Mouse (Mus musculus) ES-E14 (cell line): ENCODE measurements around the gene Col4a1.

ENCODE experiments used
- CHD2 ChIP-seq: IDR thresholded peaks from 2 replicates; pipeline ENCODE4 v1.6.1; 2014; ENCODE audit warnings: mild to moderate bottlenecking, low read depth, low read length, inconsistent platforms
- HCFC1 ChIP-seq: IDR thresholded peaks from 2 replicates; pipeline ENCODE4 v1.6.1; 2012; ENCODE audit warnings: low read length, inconsistent platforms, borderline replicate concordance; ENCODE audit not compliant: insufficient read depth
- MAFK ChIP-seq: IDR thresholded peaks from 2 replicates; pipeline ENCODE4 v1.6.1; 2014; ENCODE audit warnings: mild to moderate bottlenecking, low read depth, low read length, inconsistent platforms; ENCODE audit not compliant: insufficient read depth
- ZC3H11A ChIP-seq: IDR thresholded peaks from 2 replicates; pipeline ENCODE4 v1.6.1; 2012; ENCODE audit warnings: low read depth, mild to moderate bottlenecking, inconsistent platforms, low read length, borderline replicate concordance
- ZNF384 ChIP-seq: IDR thresholded peaks from 2 replicates; pipeline ENCODE4 v1.6.1; 2012; ENCODE audit warnings: low read depth, low read length, inconsistent platforms

DNA sequence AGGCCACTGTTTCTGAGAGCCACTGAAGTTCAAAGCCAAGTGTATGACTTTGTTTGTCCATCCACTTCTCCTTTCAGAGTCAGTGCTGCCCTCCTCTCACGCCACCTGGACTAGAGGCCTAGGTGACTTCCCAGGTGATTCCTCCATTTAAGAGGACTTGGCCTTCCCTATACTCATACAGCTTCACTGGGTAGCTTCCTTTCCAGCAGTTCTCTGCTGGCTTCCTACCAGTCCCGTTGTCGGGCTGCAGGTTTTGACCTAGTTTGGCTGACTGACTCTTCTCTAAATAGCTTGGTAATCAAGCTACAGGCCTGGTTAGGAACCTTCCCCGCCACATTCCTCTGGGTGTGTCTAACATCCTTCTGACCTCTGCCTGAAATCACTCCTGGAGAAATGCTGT is 18.9 kb upstream of the Col4a1 start:
- no peak for TF ChIP-seq CHD2
- no peak for TF ChIP-seq ZC3H11A
- TF ChIP-seq ZNF384: no peak
- TF ChIP-seq HCFC1: no peak
- TF ChIP-seq MAFK: no peak
